Mouse (Mus musculus): Measurements from ENCODE around the gene B430218F22Rik.

- peak; percentile 40 for TF ChIP-seq RAD21 (IDR thresholded peaks at IDR 0.05; ENCODE audit: low read depth, low read length)
- TF ChIP-seq EP300 (IDR thresholded peaks at IDR 0.05; ENCODE audit: low read depth in 1 of 2, low read length in 2 of 2): no peak
- no peak for TF ChIP-seq MAFK (IDR thresholded peaks at IDR 0.05; ENCODE audit: borderline replicate concordance, low read depth, low read length)
- peak; percentile 69 to 88 (median 73) for TF ChIP-seq CTCF (IDR thresholded peaks at IDR 0.05 in 2 of 3, conservative IDR thresholded peaks at IDR 0.05 in 1 of 3; ENCODE audit: control insufficient read depth in 1 of 3, insufficient read depth in 1 of 3, low read depth in 2 of 3, low read length in 3 of 3, poor library complexity in 1 of 3, severe bottlenecking in 1 of 3)
- TF ChIP-seq RCOR1 (IDR thresholded peaks at IDR 0.05; ENCODE audit: low read depth, low read length): no peak
- TF ChIP-seq POLR2A (IDR thresholded peaks at IDR 0.05; ENCODE audit: control insufficient read depth in 1 of 2, insufficient read depth in 1 of 2, low read depth in 1 of 2, low read length in 2 of 2, poor library complexity in 1 of 2): no peak
- no peak for TF ChIP-seq USF1 (IDR thresholded peaks at IDR 0.05; ENCODE audit: low read depth, low read length)
- TF ChIP-seq CHD1 (IDR thresholded peaks at IDR 0.05; ENCODE audit: low read depth, low read length): no peak
- TF ChIP-seq ZKSCAN1 (IDR thresholded peaks at IDR 0.05; ENCODE audit: low read depth, low read length): no peak
- TF ChIP-seq TCF12 (IDR thresholded peaks at IDR 0.05; ENCODE audit: low read depth, low read length): no peak
Measured at GRCm38 (mm10) chr13:118379155-118379554, 7.3 kb upstream of the B430218F22Rik start.
